In genomic region chr12:22745556-22745955, GRCm38 (mm10) we compare ENCODE assay signal across 8 mouse cellular contexts.
DNase-seq lines count a peak whose midpoint lies in the region; ATAC-seq lines count a peak whose summit lies in the region.
"Not testable (repeated sequence)": the region's sequence is repeated elsewhere in the genome, so short reads cannot be mapped to it uniquely, and the experiment has no call there.

No protein-coding gene starts in this region.

- H3K9ac ChIP-seq in limb, embryonic 15.5 days; midbrain, embryonic 11.5 days (ENCODE audit: low read length): not testable (repeated sequence)

- H3K4me1 ChIP-seq in limb, embryonic 15.5 days; midbrain, embryonic 11.5 days (ENCODE audit: control insufficient read depth, insufficient read depth, low read length): not testable (repeated sequence)

- H3K4me2 ChIP-seq in limb, embryonic 15.5 days, result peak overlapping the region; percentile 43
- H3K4me2 ChIP-seq in midbrain, embryonic 11.5 days, result peak overlapping the region; percentile 13; the same call in 1 of the 2 replicates

- intact Hi-C loops in heart, postnatal 14 days (cut with DNase I), result not testable (repeated sequence)

- not testable (repeated sequence) for ATAC-seq in limb, embryonic 15.5 days (ENCODE audit: insufficient number of reproducible peaks, low FRiP score, low TSS enrichment, low read depth); midbrain, embryonic 11.5 days (ENCODE audit: low FRiP score)

- WGBS in limb, embryonic 15.5 days, result 4% methylated on average over 36 of the region's 40 CpGs
- WGBS in midbrain, embryonic 11.5 days, result 7% methylated on average over 29 of the region's 40 CpGs

- H3K27ac ChIP-seq in limb, embryonic 15.5 days; midbrain, embryonic 11.5 days (ENCODE audit: low read depth, low read length): not testable (repeated sequence)

- H3K27me3 ChIP-seq in limb, embryonic 15.5 days; midbrain, embryonic 11.5 days (ENCODE audit: control insufficient read depth, insufficient read depth, low read length): not testable (repeated sequence)

- H3K4me3 ChIP-seq in limb, embryonic 15.5 days, result peak overlapping the region; percentile 35
- not testable (repeated sequence) for H3K4me3 ChIP-seq in midbrain, embryonic 11.5 days (ENCODE audit: low read depth, low read length)

- not testable (repeated sequence) for H3K9me3 ChIP-seq in limb, embryonic 15.5 days; midbrain, embryonic 11.5 days (ENCODE audit: control insufficient read depth, low read length)

- H3K36me3 ChIP-seq in limb, embryonic 15.5 days; midbrain, embryonic 11.5 days (ENCODE audit: control insufficient read depth, insufficient read depth, low read length): not testable (repeated sequence)

- peak; percentile 12 for DNase-seq in 3T3-L1 (ENCODE audit: low read depth, low spot score)
- DNase-seq in adrenal gland, postnatal 4 days (ENCODE audit: low spot score in 2 of 2), result peak; percentile 2
- DNase-seq in gastrocnemius, adult 18-20 months (ENCODE audit: low spot score), result peak; percentile 13
- peak; percentile 39 to 48 for DNase-seq in heart, postnatal 14 days
- peak; percentile 10 for DNase-seq in kidney, adult 9 months
- DNase-seq in midbrain, embryonic 11.5 days (ENCODE audit: low spot score, missing footprints), result peak; percentile 71
- DNase-seq in right cerebral cortex, postnatal 4 days, result peak; percentile 2

Comparison
In these comparisons a context has a peak if more than half of its experiments do, and no peak if none do; other contexts are left out.
1. DNase-seq: peak in every context shown above with its lines; median percentile 71 in midbrain, embryonic 11.5 days; 44 in heart, postnatal 14 days; 13 in gastrocnemius, adult 18-20 months; 12 in 3T3-L1; 10 in kidney, adult 9 months; 2 in adrenal gland, postnatal 4 days; 2 in right cerebral cortex, postnatal 4 days.